Mouse (Mus musculus) left cerebral cortex, adult 11 months (tissue): ENCODE measurements around the gene Gm10073.

Source experiments
- DNase-seq: peaks from one replicate; pipeline ENCODE4 v3.0.0; 2022; ENCODE audit warnings: low spot score

Gm10073 gene

DNA sequence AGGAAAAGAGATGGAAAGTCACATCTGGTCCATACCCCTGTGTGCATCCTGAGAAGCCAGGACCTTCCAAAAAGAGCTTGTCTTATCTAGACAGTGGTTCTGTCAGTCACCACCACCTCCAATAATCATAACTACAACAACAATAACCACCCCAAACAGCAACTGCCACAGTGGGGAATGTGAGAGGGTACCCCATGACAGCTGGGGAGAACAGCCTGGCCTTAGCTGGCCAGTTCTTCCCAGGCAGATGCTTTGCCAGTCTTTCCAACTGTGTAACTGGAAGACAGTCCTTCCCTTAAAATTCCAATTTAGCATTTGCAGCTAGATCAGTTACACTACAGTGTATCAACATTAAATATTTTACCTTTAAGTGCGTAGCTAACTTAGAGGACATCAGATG, 22.4 kb downstream of the Gm10073 start:
- DNase-seq, result no peak

DNA sequence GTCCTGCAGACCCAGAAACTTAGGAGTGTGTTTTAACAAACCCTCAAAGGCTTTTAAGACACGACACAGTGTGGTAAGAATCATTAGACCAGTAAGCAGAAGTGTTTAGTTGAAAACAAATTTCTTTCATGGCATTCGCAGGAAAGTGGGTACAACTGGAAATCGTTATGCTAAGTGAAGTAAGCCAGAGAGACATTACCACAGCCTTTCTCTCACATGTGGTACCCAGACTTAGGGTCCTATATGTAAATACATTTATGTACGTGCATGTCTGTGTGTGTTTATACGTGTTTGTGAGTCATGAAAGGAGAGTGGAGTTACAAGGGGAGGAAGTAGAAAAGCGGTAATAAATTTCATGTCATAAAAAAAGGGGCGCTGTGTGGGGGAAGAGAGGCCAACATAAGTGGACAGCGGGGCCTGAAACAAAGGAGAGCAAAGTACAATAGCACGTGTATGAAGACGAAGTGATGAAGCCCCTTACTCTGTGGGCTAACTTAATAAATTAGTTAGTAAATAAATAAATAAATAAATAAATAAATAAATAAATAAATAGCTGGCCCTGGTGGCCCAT, 24.8 kb downstream of the Gm10073 start:
- DNase-seq, result no peak

DNA sequence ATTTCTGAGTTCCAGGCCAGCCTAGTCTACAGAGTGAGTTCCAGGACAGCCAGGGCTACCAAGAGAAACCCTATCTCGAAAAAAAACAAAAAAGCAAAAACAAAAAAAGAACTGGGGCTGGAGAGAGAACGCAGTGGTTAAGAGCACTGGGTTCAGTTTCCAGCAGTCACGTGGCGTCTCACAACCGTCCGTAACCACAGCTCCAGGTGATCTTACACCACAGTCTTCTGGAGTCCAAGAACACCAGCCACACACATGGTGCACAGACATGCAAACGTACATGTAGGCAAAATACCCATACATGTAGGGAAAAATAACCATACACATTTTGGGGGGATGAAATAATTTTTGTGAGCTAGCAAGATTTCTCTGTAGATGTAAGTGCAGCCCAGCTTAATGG, 26.5 kb downstream of the Gm10073 start:
- DNase-seq, result no peak

DNA sequence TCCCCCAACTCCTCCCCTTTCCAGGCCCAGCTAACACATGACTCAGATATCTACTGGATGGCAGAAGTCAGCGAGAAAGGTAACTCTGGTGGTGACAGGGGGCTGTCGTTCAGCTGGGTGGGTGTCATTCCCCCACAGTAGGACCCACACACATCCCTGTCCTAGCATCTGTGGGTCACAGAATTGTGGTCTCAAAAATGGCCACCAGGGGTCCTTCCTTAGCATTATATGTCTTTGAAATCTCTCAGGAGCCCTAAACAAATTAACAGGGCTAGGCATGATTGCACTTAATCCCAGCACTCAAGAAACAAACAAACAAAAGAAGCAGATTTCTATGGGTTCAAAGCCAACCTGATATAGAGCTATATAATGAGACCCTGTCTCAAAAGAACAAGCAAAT, 28.1 kb downstream of the Gm10073 start:
- no peak for DNase-seq

DNA sequence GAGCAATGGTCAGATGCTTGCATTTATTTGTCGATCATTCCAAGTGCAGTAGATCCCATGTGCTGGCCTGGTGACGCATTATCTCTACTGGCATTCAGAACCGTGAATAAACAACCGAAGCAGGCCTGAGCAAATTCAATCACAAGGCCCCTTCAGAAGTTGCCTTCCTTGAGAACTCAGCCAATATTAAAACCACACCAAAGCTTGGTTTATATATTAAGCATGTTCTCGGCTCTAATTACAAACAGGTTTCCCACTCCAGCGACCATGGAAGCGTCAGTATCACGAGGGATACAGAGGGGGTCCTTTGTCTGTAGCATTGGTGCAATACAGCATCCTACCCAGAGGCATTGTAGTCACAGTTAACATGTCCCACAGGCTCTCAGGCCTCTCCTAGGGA, 30.2 kb downstream of the Gm10073 start:
- no peak for DNase-seq

DNA sequence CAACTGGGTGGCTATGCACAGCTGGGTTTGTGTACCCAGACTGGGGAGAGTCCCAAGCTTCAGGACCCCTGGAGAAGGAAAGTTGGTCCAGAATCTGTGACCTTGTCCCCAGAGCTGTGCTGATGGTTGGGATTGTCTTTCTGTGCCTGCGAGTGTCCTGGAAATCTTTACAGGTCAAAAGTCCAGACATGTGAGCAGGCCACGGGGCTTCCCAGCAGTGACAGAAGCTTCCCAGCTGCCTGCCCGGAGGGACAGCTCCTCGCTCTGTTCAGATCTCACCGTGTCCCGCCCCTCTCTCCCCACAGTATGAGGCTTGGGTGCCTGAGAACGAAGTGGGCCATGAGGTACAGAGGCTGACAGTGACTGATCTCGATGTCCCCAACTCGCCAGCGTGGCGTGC, 32.3 kb downstream of the Gm10073 start:
- DNase-seq, result no peak

DNA sequence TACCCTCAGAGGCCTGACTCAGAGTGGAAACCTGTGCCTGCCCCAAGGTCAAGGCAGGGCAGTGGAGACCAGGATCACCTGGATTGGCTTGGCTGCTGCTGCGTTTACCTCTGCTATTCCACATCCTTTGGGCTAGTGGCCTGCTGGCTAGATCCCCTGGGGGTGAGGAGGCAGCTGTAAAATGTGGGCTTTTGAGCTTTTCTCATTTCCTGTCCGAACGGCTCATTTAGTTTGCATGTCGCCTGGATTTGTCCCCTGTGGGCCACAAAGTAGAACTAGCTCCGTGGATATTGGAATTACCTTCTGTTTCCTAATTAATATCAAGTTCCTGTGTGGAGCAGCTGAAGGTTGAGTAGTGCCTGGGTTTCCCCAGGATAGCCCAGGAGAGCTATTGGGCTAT, 34.1 kb downstream of the Gm10073 start:
- DNase-seq, result no peak

DNA sequence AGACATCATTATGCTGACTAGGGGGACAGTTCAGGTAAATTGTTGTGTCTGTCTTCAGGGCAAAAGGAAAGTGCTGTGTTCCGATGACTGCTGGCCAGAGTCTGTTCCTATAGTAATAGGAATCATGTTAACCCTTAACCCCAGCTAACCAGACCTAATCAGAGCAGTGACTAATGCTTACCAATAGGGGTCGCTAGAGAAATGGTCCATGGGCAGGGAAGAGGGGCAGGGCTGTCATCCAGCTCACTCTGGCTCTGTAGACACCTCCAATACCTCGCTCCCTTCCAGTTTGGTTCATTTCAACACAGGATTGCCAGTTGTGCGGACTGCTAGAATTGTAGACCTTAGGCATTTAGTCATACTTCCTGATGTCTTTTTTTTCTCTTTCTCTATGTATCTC, 37.8 kb downstream of the Gm10073 start:
- DNase-seq, result no peak

DNA sequence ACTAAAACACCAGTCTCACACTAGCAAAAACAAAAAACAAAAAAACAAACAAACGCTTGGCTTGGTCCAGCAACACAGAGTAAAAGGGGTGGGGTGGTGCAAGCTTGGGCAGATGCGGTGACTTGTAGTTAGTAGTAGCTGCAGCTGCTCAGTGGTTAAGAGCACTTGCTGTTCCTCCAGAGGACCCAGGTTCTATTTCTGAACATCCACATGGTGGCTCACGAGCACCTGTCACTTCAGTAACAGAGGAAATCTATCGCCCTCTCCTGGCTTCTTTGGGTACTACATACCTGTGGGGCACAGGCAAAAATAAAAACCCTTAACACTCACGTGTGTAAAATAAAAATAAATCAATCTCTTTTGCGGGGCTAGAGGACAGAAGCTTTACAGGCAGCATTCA, 38.8 kb downstream of the Gm10073 start:
- peak; percentile 21 for DNase-seq

DNA sequence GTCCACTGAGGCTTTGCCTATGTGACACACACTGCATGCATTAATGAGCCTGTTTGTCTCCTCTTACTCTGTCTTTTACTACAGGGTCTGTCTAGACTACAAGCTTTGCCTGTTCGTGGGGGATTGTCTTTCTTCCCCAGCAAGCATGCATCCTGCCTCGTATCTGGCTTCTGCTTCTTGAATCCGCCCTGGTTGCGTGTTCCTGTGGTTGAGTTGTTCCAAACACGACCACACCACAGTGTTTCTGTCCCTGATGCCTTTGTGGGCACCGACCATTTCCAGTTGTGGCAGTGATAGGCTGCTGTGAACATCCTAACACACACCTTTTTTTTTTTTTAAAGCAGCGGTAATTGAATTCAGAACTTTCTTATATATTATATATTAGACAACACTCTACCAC, 39.6 kb downstream of the Gm10073 start:
- DNase-seq, result no peak

DNA sequence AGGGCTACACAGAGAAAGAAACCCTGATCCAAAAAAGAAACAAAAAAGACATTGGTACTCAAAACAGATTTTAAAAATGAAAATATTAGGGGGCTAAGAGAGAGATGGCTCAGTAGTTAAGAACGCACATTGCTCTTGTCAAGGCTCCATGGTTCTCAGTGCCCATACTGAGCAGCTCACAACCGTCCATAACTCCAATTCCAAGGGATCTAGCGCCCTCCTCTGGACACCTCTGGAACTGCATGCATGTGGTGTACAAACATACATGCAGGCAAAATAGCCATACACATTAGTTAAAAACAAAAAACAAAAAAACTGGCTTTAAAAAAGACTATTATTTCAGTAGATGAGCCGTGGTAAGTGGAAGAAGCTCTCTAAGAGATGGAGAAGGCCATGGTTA, 42.7 kb downstream of the Gm10073 start:
- DNase-seq, result no peak

DNA sequence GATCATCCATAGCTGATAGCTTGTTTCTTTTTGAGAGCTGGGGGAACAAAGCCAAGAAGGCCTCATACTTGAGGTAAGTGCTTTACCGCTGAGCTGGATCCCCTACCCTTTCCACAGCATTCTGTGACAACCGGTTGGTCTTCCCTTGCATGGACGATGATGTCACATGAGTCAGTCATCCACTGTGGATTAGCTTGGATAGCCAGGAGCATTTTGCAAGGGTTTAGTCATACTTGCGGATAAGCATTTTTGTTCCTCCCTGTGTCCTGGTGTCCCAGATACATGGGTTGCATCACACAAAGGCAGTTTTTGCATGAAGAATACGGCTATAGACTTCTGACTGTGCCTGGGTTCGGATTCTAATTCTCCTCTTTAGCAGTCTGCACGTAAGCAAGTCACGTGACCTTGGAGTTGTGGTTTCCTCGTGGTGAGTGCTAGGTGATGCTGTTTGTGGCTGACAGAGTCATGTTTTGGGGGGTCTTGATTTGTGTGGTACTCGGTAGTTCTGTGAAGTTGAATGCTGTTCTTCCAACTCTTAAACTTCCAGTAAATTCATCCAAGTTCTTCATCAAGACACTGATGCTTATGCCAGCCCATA, 43.3 kb downstream of the Gm10073 start:
- no peak for DNase-seq

DNA sequence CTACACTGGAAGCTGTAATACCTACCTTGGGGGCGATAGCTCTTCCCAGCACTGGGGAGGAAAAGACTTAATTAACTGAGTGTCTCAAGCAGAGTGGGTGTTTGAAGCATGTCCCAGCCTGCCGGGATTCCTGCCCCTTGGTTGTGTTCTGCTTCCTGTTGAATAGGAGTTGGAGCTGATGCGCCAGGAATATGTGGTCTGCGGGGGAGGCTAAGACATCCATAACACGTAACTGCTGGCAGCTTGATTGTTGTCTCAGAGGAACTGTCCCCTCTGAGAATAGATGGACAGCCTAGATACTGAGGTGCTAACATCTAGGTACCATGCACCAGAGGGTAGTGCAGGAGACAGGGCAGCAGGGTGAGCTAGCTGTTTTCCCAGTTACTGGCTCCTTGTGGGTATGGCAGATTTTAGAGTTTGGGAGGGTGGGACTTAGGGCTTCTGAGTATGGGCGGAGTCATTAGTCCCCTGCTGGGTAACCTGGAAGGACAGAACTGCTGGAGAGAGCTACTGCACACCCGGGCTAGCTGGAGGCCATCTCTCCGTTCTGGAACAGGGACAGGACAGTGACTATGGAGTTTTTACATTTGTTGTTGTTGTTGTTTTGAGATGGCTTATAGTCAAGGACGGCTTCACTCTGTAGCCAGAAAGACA, 44.5 kb downstream of the Gm10073 start:
- no peak for DNase-seq

DNA sequence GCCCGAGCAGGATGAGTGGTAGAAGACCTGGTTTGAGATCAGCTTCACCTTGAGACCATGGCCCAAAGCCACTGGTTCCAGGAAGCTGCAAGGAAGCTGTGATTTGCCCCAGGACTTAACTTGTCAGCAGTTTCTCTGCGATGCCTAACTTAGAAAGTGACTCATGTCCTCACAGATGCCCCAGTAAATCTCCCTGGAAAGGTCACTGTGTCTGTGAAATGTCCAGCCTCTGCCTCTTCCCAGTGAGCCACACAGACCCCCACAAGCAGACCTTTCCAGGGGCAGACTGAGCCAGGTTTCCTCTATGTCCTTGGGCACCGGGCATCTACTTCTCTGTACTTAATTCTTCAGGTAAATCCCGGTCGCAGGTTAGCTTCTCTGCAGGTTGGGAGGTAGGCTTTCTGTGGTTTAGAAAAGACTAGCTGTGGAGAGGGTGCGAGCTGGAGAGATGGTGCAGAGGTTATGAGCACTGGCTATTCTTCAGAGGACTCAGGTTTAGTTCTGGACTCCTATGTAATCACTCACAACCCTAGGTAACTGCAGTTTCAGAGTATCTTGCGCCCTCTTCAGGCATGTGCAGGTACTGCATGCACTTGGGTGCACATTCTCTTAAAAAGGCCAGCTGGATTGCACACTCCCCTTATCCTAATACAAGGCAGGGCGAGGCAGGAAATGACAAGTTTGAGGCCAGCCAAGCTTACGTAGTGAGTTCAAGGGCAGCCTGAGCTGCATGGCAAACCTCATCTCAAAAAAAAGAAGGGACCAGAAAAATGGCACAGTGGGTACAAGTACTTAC, 45.8 kb downstream of the Gm10073 start:
- DNase-seq, result no peak

DNA sequence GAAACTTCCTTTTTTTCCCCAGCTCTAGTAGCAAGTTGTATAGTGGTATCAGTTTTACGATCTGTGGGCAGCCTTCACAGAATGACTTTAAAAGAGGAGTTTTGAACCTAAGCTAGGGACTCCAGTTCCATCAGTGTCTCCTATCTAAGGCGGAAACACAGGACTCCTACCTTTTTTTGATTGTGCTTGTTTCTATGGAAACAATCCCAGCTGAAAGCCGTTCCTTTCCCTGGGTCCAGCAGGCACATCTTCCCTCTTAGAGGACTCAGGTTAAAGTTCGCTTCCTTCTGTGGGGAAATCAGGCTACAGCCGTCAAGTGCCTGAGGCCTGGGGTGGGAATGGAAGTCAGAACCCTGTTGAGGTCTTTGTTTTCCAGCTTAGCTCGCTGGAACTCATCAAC, 46.5 kb downstream of the Gm10073 start:
- DNase-seq, result no peak
